Comparison of ENCODE assay signal across 9 mouse cellular contexts in genomic region chr19:36910424-36911045, GRCm38 (mm10). TPM values are rescaled to one million over a fixed set of nuclear protein-coding genes. Genes with fewer than 3 reads are reported as not detected.
DNase-seq lines count a peak whose midpoint lies in the region; ATAC-seq and TF ChIP-seq lines count a peak whose summit lies in the region.
"Had no signal": no experiment of that assay in that cellular context is flagged by ENCODE, and none has a peak within 500 bp of the region (broad histone marks: within the 10 kb centered on the region; RNA-seq: fewer than 3 reads in every experiment).

No protein-coding gene starts in this region.

- H3K27ac ChIP-seq in hindbrain, postnatal 0 days: no peak overlapping the region
- peak overlapping the region; percentile 3; the same call in 1 of the 2 replicates for H3K27ac ChIP-seq in midbrain, embryonic 11.5 days (ENCODE audit: low read depth, low read length)

- no peak overlapping the region for H3K9ac ChIP-seq in hindbrain, postnatal 0 days (replicated peaks; ENCODE audit: low read length)
- no peak overlapping the region for H3K9ac ChIP-seq in midbrain, embryonic 11.5 days (ENCODE audit: low read length)
- H3K9ac ChIP-seq: lung, embryonic 14.5 days had no signal

- DNase-seq in hindbrain, postnatal 0 days (ENCODE audit: low spot score): peak; percentile 75
- DNase-seq in midbrain, embryonic 11.5 days (ENCODE audit: low spot score, missing footprints): peak; percentile 89
- peak; percentile 53 for DNase-seq in right cerebral cortex, postnatal 4 days
- DNase-seq in cerebellum, postnatal 36 days: no peak
- DNase-seq in c-Kit-positive CD71-positive TER-119-positive erythroid progenitor cells, embryonic 14.5 days (ENCODE audit: low spot score): no peak
- DNase-seq: lung, embryonic 14.5 days had no signal

- no peaks in the 10 kb centered on the region for H3K36me3 ChIP-seq in megakaryocyte, embryonic 14.5 days (replicated peaks; ENCODE audit: low read length)
- no peaks in the 10 kb centered on the region for H3K36me3 ChIP-seq in hindbrain, postnatal 0 days (ENCODE audit: insufficient read depth, low read length)
- H3K36me3 ChIP-seq in midbrain, embryonic 11.5 days (ENCODE audit: control insufficient read depth, insufficient read depth, low read length): no peaks in the 10 kb centered on the region

- H3K27me3 ChIP-seq in megakaryocyte, embryonic 14.5 days (replicated peaks): peaks cover 26% of the 10 kb centered on the region
- H3K27me3 ChIP-seq in hindbrain, postnatal 0 days (ENCODE audit: insufficient read depth, low read length): no peaks in the 10 kb centered on the region
- H3K27me3 ChIP-seq in midbrain, embryonic 11.5 days (ENCODE audit: control insufficient read depth, insufficient read depth, low read length): no peaks in the 10 kb centered on the region; the same call in 1 of the 2 replicates

- H3K4me3 ChIP-seq in megakaryocyte, embryonic 14.5 days (replicated peaks): peak overlapping the region; percentile 42
- no peak overlapping the region for H3K4me3 ChIP-seq in hindbrain, postnatal 0 days (ENCODE audit: low read length)
- H3K4me3 ChIP-seq in midbrain, embryonic 11.5 days (ENCODE audit: low read depth, low read length): no peak overlapping the region

- WGBS in hindbrain, postnatal 0 days: 10% methylated on average over 12 of the region's 12 CpGs
- 9% methylated on average over 12 of the region's 12 CpGs for WGBS in midbrain, embryonic 11.5 days

- peaks cover 5% of the 10 kb centered on the region; the same call in 1 of the 2 replicates for H3K4me1 ChIP-seq in megakaryocyte, embryonic 14.5 days
- H3K4me1 ChIP-seq in hindbrain, postnatal 0 days (ENCODE audit: insufficient read depth, low read length): peaks cover 3% of the 10 kb centered on the region; the same call in 1 of the 2 replicates
- H3K4me1 ChIP-seq in midbrain, embryonic 11.5 days (ENCODE audit: control insufficient read depth, insufficient read depth, low read length): peaks cover 10% of the 10 kb centered on the region

- TF ChIP-seq CTCF in hindbrain, postnatal 0 days (IDR thresholded peaks at IDR 0.05; ENCODE audit: low read depth): no peak

- no peak for ATAC-seq in megakaryocyte, adult 5-6 weeks (ENCODE audit: poor library complexity, severe bottlenecking)
- peak; percentile 95 for ATAC-seq in hindbrain, postnatal 0 days
- ATAC-seq in midbrain, embryonic 11.5 days (ENCODE audit: low FRiP score): peak; percentile 90
- no peak for ATAC-seq in megakaryocyte progenitor cell, adult 5-6 weeks (replicated peaks; ENCODE audit: poor library complexity)

- peak overlapping the region; percentile 3 for H3K4me2 ChIP-seq in hindbrain, postnatal 0 days (ENCODE audit: low read depth, low read length)
- H3K4me2 ChIP-seq in midbrain, embryonic 11.5 days: peak overlapping the region; percentile 17; the same call in 1 of the 2 replicates
- H3K4me2 ChIP-seq: lung, embryonic 14.5 days had no signal

- 0 out of 2 replicates have a peak, but pooled peaks cover 3% of the 10 kb centered on the region for H3K9me3 ChIP-seq in megakaryocyte, embryonic 14.5 days
- no peaks in the 10 kb centered on the region for H3K9me3 ChIP-seq in hindbrain, postnatal 0 days (ENCODE audit: low read length)
- no peaks in the 10 kb centered on the region for H3K9me3 ChIP-seq in midbrain, embryonic 11.5 days (ENCODE audit: control insufficient read depth, low read length)

RNA-seq across cellular contexts. Expression of gene Fgfbp3, which starts 8.9 kb away (rescaled TPM):
- 3.0 and 12.2 TPM in 2 replicates for polyA plus RNA-seq in megakaryocyte, embryonic 14.5 days (2012; ENCODE audit: insufficient read depth, low replicate concordance)
- total RNA-seq in megakaryocyte, adult 5-6 weeks (2015): 0.42 and 0.84 TPM in 2 replicates
- total RNA-seq in megakaryocyte, adult 5-6 weeks (2017): 0.24 and 0.81 TPM in 2 replicates
- total RNA-seq in hindbrain, postnatal 0 days (2014; rRNA removed): 19.8 and 34.5 TPM in 2 replicates
- polyA plus RNA-seq in hindbrain, postnatal 0 days (2015; fragmentation: Nextera tagmentation; extraction: Ambion mirVana): 26.4 and 27.7 TPM in 2 replicates
- polyA plus RNA-seq in midbrain, embryonic 11.5 days (2014; fragmentation: Nextera tagmentation; extraction: Ambion mirVana): 41.8 and 45.9 TPM in 2 replicates
- 2.0 and 3.6 TPM in 2 replicates for total RNA-seq in megakaryocyte progenitor cell, adult 5-6 weeks (2015)
- 0.58 and 2.0 TPM in 2 replicates for total RNA-seq in megakaryocyte progenitor cell, adult 5-6 weeks (2017)

RNA-seq across cellular contexts. Expression of gene Btaf1, which starts 15.3 kb away (rescaled TPM):
- 0.32 and 0.60 TPM in 2 replicates for polyA plus RNA-seq in megakaryocyte, embryonic 14.5 days (2012; ENCODE audit: insufficient read depth, low replicate concordance)
- total RNA-seq in megakaryocyte, adult 5-6 weeks (2015): 24.3 and 30.8 TPM in 2 replicates
- total RNA-seq in megakaryocyte, adult 5-6 weeks (2017): 44.2 and 50.4 TPM in 2 replicates
- 16.9 and 17.1 TPM in 2 replicates for total RNA-seq in hindbrain, postnatal 0 days (2014; rRNA removed)
- polyA plus RNA-seq in hindbrain, postnatal 0 days (2015; fragmentation: Nextera tagmentation; extraction: Ambion mirVana): 3.5 TPM in 2 replicates
- polyA plus RNA-seq in midbrain, embryonic 11.5 days (2014; fragmentation: Nextera tagmentation; extraction: Ambion mirVana): 20.9 and 21.9 TPM in 2 replicates
- total RNA-seq in megakaryocyte progenitor cell, adult 5-6 weeks (2015): 39.9 and 45.4 TPM in 2 replicates
- 51.6 and 71.5 TPM in 2 replicates for total RNA-seq in megakaryocyte progenitor cell, adult 5-6 weeks (2017)

Comparison
In these comparisons a context has a peak if more than half of its experiments do, and no peak if none do; other contexts are left out.
1. ATAC-seq: peak in hindbrain, postnatal 0 days (single experiment) and midbrain, embryonic 11.5 days (single experiment); none in megakaryocyte, adult 5-6 weeks (single experiment) and megakaryocyte progenitor cell, adult 5-6 weeks (single experiment).
2. DNase-seq: peak in hindbrain, postnatal 0 days (single experiment), midbrain, embryonic 11.5 days (single experiment) and right cerebral cortex, postnatal 4 days (single experiment); none in cerebellum, postnatal 36 days (0 of 2) and c-Kit-positive CD71-positive TER-119-positive erythroid progenitor cells, embryonic 14.5 days (single experiment).